Mouse (Mus musculus) bone marrow, adult 2 months (tissue): ENCODE results near the gene Fam124a. TPM values are rescaled to one million over a fixed set of nuclear protein-coding genes. Genes with fewer than 3 reads are reported as not detected.
"Not testable (repeated sequence)": the region's sequence is repeated elsewhere in the genome, so short reads cannot be mapped to it uniquely, and the experiment has no call there.

Experiments
- H3K27ac ChIP-seq: fragments of 200-500 bp; 2 replicates; pipeline ENCODE4 v1.5.1; 2012; ENCODE audit warnings: low read depth, mild to moderate bottlenecking, control low read depth, inconsistent platforms, low read length; ENCODE audit not compliant: control insufficient read depth, poor library complexity, insufficient read depth
- H3K4me1 ChIP-seq: fragments of 200-500 bp; 2 replicates; pipeline ENCODE4 v1.6.1; 2011; ENCODE audit warnings: low read length; ENCODE audit not compliant: control insufficient read depth, insufficient read depth
- H3K4me3 ChIP-seq: fragments of 200-500 bp; replicated peaks from 2 replicates; pipeline ENCODE3; 2011; ENCODE audit warnings: mild to moderate bottlenecking, low read depth, low read length, control low read depth; ENCODE audit not compliant: control insufficient read depth
- CTCF ChIP-seq: fragments of 200-500 bp; IDR thresholded peaks from 2 replicates; pipeline ENCODE4 v1.5.1; 2011; ENCODE audit warnings: low read length, control low read depth; ENCODE audit not compliant: control insufficient read depth, insufficient read depth
- POLR2A ChIP-seq: fragments of 200-500 bp; IDR thresholded peaks from 2 replicates; pipeline ENCODE4 v1.6.1; 2011; ENCODE audit warnings: low read depth, mild to moderate bottlenecking, control low read depth, low read length, borderline replicate concordance; ENCODE audit not compliant: control insufficient read depth
- WGBS: fragments of 180-500 bp; shearing (Covaris S2); methylation state at CpG from one replicate; pipeline ENCODE4 v1.1.7; 2018; 5-methylcytosine and 5-hydroxymethylcytosine counted together
- polyA plus RNA-seq: library from polyadenylated mRNA; stranded (reverse); fragments of >200 nt; gene quantifications from 2 replicates; pipeline ENCODE4 v1.2.4, GENCODE M21; 2011; ENCODE audit warnings: low replicate concordance; ENCODE audit not compliant: missing spikeins, insufficient read depth, insufficient read length

The Fam124a gene
- polyA plus RNA-seq, 1 experiment = 0.97 TPM

- TF ChIP-seq CTCF (no peak), POLR2A (no peak)
- Histone ChIP-seq H3K4me1 (no peaks in the 10 kb centered on the region), H3K4me3 (no peak overlapping the region), H3K27ac (no peak overlapping the region)
- WGBS = 48% methylated on average over 7 of the region's 7 CpGs
These were observed 8.1 kb downstream of the Fam124a start for GRCm38 (mm10) chr14:62563679-62564078.

DNA sequence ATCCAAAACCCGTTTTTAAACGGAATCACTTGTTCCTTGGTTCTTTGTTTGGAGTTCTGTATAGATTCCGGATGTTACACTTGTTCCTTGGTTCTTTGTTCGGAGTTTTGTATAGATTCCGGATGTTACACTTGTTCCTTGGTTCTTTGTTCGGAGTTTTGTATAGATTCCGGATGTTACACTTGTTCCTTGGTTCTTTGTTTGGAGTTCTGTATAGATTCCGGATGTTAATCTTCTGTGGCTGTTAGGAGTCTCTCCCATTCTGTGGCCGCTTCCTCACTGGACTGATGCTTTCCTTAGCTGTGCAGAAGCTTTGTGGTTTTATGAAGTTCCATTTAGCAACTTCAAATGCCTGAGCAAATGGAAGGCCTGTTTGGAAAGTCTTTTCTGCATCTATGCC lies 11.3 kb downstream of the Fam124a start, which contains the start of gene Gm4131:
Gene Gm4131, minus strand, starts transcription at position 101 of the 400 bp plus-strand sequence.
- 80% methylated on average over 9 of the region's 9 CpGs for WGBS
- H3K27ac ChIP-seq, H3K4me1 ChIP-seq, H3K4me3 ChIP-seq: not testable (repeated sequence)

GRCm38 (mm10) chr14:62569463-62569862 lies 13.9 kb downstream of the Fam124a start:
- 84% methylated on average over 5 of the region's 5 CpGs for WGBS

DNA sequence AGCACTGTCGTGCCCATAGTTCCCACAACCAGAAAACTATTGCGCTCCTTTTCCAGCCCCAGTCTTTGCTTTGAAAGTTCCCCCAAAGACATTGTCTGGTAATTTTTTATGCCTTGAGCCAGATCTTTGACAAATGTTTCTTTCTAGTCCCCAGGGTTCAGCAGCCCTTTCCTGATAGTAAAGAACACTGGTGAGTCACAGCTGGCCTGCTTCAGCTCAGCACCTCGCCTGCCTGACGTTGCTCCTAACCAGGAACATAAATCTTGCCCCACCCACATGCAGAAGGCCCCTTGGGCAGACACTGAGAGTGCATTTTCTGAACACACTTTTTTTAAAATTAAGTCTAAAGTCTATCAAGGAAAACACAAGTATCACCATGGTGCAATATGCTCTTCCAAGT lies 14.8 kb downstream of the Fam124a start:
- H3K4me1 ChIP-seq = no peaks in the 10 kb centered on the region
- no peak overlapping the region for H3K27ac ChIP-seq
- WGBS = 41% methylated on average over 4 of the region's 4 CpGs
- no peak overlapping the region for H3K4me3 ChIP-seq
- TF ChIP-seq POLR2A = no peak
- TF ChIP-seq CTCF = no peak

More at GRCm38 (mm10) chr14:62569463-62569862, 13.9 kb downstream of the Fam124a start:
- no peaks in the 10 kb centered on the region for H3K4me1 ChIP-seq
- H3K27ac ChIP-seq = no peak overlapping the region
- no peak for TF ChIP-seq CTCF
- TF ChIP-seq POLR2A = no peak
- no peak overlapping the region for H3K4me3 ChIP-seq

DNA sequence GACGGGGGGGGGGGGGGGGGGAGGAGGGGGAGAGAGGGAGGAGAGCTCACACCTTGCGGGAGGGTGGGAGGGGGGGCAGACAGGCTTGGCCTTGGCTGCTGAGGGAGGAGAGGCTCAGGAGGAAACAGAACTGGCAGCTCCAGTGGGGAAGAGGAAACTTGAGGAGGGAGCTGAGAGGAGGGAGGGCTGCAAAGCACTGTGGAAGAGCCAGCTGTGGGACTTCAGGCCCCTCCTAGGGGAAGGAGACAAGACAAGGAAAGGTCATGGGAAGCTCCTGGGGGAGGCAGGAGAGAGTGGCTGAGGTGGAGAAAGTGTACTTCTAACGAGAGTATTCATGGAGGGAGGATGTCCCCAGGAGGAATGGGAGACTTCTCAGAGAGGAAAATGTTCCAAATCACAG lies 17.9 kb downstream of the Fam124a start:
- no peak overlapping the region for H3K27ac ChIP-seq
- WGBS = 14% methylated on average over 2 of the region's 3 CpGs
- no peaks in the 10 kb centered on the region for H3K4me1 ChIP-seq
- TF ChIP-seq POLR2A (no peak), CTCF (no peak)
- H3K4me3 ChIP-seq = no peak overlapping the region

DNA sequence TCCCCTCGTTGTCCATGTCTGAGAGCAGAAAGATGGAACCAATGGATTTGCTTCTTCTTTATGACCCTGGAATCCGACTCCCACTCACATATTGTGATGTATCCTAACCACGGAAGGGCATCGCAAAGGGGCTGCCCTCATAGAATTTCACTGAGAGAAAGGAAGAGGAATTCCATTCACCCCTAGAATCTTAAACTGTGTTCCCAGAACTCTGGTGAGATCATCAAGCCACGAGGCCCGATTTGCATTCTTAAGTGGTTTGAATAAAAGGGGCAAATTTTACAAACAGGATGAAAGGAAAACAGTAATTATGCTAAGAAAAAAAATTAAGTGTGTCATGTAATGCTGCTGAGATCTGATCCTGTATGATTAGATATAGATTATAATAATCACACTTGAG lies 19.4 kb downstream of the Fam124a start:
- TF ChIP-seq POLR2A (no peak), CTCF (no peak)
- WGBS = 75% methylated on average over 6 of the region's 6 CpGs
- Histone ChIP-seq H3K4me3 (no peak overlapping the region), H3K4me1 (no peaks in the 10 kb centered on the region), H3K27ac (no peak overlapping the region)

DNA sequence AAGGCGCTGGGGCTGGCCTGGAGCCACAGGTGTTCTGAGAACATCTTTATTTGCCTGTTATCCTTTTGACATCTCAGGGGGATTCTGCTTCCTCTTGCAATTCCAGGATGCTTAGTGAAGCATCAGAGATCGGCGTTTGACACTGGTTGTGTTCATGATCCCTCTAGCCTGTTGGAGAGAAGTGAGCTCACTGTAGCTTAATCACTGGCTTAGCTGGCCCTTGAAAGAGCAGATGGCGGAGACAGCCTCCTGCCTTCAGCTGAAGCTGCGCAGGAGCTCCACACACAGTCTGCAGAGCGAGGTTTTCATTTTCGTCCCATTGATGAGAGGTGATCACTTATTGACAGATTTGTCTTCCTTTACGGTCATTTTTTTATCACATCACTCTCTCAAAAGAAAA lies 20.3 kb downstream of the Fam124a start:
- no peaks in the 10 kb centered on the region for H3K4me1 ChIP-seq
- WGBS = 80% methylated on average over 8 of the region's 8 CpGs
- H3K4me3 ChIP-seq = no peak overlapping the region
- H3K27ac ChIP-seq = no peak overlapping the region
- TF ChIP-seq POLR2A = no peak
- no peak for TF ChIP-seq CTCF

DNA sequence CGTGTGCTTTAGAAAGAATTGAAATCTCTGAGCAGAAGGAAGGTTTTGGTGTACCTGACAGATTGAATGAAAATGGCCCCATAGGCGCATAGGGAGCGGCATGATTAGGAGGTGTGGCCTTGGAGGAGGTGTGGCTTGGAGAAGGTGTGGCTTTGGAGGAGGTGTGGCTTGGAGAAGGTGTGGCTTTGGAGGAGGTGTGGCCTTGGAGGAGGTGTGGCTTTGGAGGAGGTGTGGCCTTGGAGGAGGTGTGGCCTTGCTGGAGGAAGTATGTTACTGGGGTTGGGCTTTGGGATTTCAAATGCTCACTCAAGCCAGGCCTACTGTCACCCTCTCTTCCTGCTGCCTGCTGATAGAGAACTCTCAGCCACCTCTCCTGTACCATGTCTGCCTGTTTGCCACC lies 25.4 kb downstream of the Fam124a start:
- H3K4me3 ChIP-seq = no peak overlapping the region
- TF ChIP-seq CTCF = no peak
- no peak for TF ChIP-seq POLR2A
- WGBS = 96% methylated on average over 3 of the region's 3 CpGs
- H3K27ac ChIP-seq = no peak overlapping the region
- H3K4me1 ChIP-seq = no peaks in the 10 kb centered on the region

GRCm38 (mm10) chr14:62581768-62582167 lies 26.2 kb downstream of the Fam124a start:
- TF ChIP-seq POLR2A (no peak), CTCF (no peak)

DNA sequence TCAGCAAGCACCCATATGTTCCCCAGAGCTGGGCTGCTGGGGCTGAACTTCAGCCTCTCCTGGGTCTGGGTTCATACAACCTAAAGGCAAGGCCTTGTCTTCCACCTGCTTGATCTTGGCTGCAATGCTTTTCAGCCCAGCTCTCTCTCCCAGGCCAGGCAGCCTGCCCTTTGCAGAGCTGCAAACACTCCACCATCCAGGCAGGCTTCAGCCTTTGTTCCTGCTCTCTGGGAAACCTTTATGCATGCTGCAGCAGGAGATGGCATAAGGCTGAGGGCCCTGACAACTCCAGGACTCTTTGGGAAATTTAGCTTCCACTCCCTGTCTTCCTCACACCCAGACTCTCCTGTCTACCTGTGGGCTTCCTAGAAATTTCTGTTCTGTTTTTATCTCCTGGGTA lies 29.1 kb downstream of the Fam124a start:
- Histone ChIP-seq H3K27ac (no peak overlapping the region), H3K4me1 (no peaks in the 10 kb centered on the region), H3K4me3 (no peak overlapping the region)
- TF ChIP-seq CTCF = no peak
- no peak for TF ChIP-seq POLR2A

More at GRCm38 (mm10) chr14:62581768-62582167, 26.2 kb downstream of the Fam124a start:
- Histone ChIP-seq H3K4me3 (no peak overlapping the region), H3K27ac (no peak overlapping the region), H3K4me1 (no peaks in the 10 kb centered on the region)
- 79% methylated on average over 9 of the region's 9 CpGs for WGBS
